Mouse (Mus musculus) C2C12 (cell line): ENCODE data around the gene Smc2. TPM values are rescaled to one million over a fixed set of nuclear protein-coding genes. Genes with fewer than 3 reads are reported as not detected.
"Not testable (repeated sequence)": the region's sequence is repeated elsewhere in the genome, so short reads cannot be mapped to it uniquely, and the experiment has no call there.

ENCODE experiments used
- H3K27me3 ChIP-seq: one replicate; pipeline ENCODE4 v1.6.1; 2011; ENCODE audit not compliant: control insufficient read depth, insufficient read depth, insufficient read length
- H3K36me3 ChIP-seq: one replicate; pipeline ENCODE4 v1.6.1; 2011; ENCODE audit not compliant: control insufficient read depth, insufficient read depth
- H3K4me3 ChIP-seq: one replicate; pipeline ENCODE4 v1.5.1; 2011; ENCODE audit warnings: mild to moderate bottlenecking, control low read depth; ENCODE audit not compliant: poor library complexity, insufficient read depth, severe bottlenecking
- H3K79me2 ChIP-seq: one replicate; pipeline ENCODE4 v1.6.1; 2011; ENCODE audit not compliant: control insufficient read depth, insufficient read depth
- H3K79me3 ChIP-seq: one replicate; pipeline ENCODE4 v1.6.1; 2011; ENCODE audit warnings: low read depth, control low read depth
- H3ac ChIP-seq: one replicate; pipeline ENCODE3; 2011; ENCODE audit warnings: low read depth; ENCODE audit not compliant: control insufficient read depth, insufficient read length
- CEBPB ChIP-seq: IDR thresholded peaks from one replicate; pipeline ENCODE4 v1.6.1; 2011; ENCODE audit warnings: low read depth, mild to moderate bottlenecking, control low read depth, moderate library complexity
- CTCF ChIP-seq: IDR thresholded peaks from one replicate; pipeline ENCODE4 v1.5.1; 2011; ENCODE audit not compliant: control insufficient read depth, insufficient read depth, insufficient read length
- FOSL1 ChIP-seq: IDR thresholded peaks from one replicate; pipeline ENCODE4 v1.8.0; 2011; ENCODE audit warnings: mild to moderate bottlenecking, low read length; ENCODE audit not compliant: poor library complexity, insufficient read depth, severe bottlenecking
- MAX ChIP-seq: IDR thresholded peaks from one replicate; pipeline ENCODE4 v1.6.1; 2011; ENCODE audit warnings: mild to moderate bottlenecking, control low read depth
- MYOD1 ChIP-seq: IDR thresholded peaks from one replicate; pipeline ENCODE4 v1.6.1; 2011; ENCODE audit warnings: low read depth; ENCODE audit not compliant: control insufficient read depth, insufficient read length
- MYOG ChIP-seq: IDR thresholded peaks from one replicate; pipeline ENCODE4 v1.6.1; 2011; ENCODE audit not compliant: control insufficient read depth, insufficient read length; ENCODE audit errors: extremely low read depth
- USF1 ChIP-seq: IDR thresholded peaks from one replicate; pipeline ENCODE4 v1.6.1; 2011; ENCODE audit warnings: low read depth, mild to moderate bottlenecking, control low read depth, moderate library complexity
- polyA plus RNA-seq: library from polyadenylated mRNA; unstranded; fragments of >200 nt; fragmentation: generic; extraction: Trizol; gene quantifications from one replicate; pipeline ENCODE4 v1.2.1, GENCODE M21; 2012; ENCODE audit warnings: missing spikeins

Smc2 gene
- polyA plus RNA-seq, 1 experiment: 11.8 TPM

DNA sequence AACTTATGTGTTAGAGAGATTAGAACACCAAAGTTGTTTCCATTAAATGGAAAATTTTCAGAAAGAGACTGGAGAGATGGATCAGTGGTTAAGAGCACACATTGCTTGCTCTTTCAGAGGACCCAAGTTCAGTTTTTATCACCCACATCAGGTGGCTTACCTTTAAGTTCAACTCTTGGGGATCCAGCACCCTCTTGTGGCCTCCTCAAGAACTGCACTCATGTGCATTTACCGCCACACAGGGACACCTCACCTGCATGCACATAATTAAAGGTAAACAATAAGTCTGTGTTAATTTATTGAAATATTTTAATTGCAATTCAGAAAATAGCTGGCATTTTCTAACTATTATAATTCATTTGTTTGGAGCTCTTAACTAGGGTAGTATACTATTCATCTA lies 20.7 kb downstream of the Smc2 start:
- no peak overlapping the region for H3K4me3 ChIP-seq
- no peaks in the 10 kb centered on the region for H3K27me3 ChIP-seq
- TF ChIP-seq MYOD1: no peak
- no peak for TF ChIP-seq CTCF
- TF ChIP-seq USF1: no peak
- no peak for TF ChIP-seq FOSL1
- TF ChIP-seq CEBPB: no peak
- TF ChIP-seq MYOG: no peak
- TF ChIP-seq MAX: no peak

GRCm38 (mm10) chr4:52461321-52461720 lies 22.3 kb downstream of the Smc2 start:
- Histone ChIP-seq H3K4me3 (peak overlapping the region; percentile 14), H3K79me2 (no peaks in the 10 kb centered on the region), H3K36me3 (peaks cover 88% of the 10 kb centered on the region), H3K27me3 (no peaks in the 10 kb centered on the region), H3K79me3 (no peaks in the 10 kb centered on the region), H3ac (no peak overlapping the region)
- TF ChIP-seq MYOG (no peak), CEBPB (no peak), CTCF (no peak), MAX (no peak), MYOD1 (no peak), USF1 (no peak), FOSL1 (no peak)

More for the DNA sequence above, 20.7 kb downstream of the Smc2 start:
- Histone ChIP-seq H3ac (no peak overlapping the region), H3K79me3 (no peaks in the 10 kb centered on the region), H3K36me3 (peaks cover 92% of the 10 kb centered on the region), H3K79me2 (no peaks in the 10 kb centered on the region)

GRCm38 (mm10) chr4:52473431-52473830 lies 34.4 kb downstream of the Smc2 start:
- H3K79me3 ChIP-seq: peaks cover 1% of the 10 kb centered on the region
- no peaks in the 10 kb centered on the region for H3K27me3 ChIP-seq
- H3ac ChIP-seq: no peak overlapping the region
- no peaks in the 10 kb centered on the region for H3K79me2 ChIP-seq
- TF ChIP-seq CEBPB (no peak), MYOD1 (no peak), MAX (no peak), CTCF (no peak), FOSL1 (no peak), USF1 (no peak), MYOG (no peak)
- H3K36me3 ChIP-seq: peaks cover 96% of the 10 kb centered on the region
- no peak overlapping the region for H3K4me3 ChIP-seq

GRCm38 (mm10) chr4:52487486-52487885 lies 48.4 kb downstream of the Smc2 start:
- H3K4me3 ChIP-seq: no peak overlapping the region
- TF ChIP-seq CTCF (no peak), MYOD1 (no peak), USF1 (no peak), MYOG (no peak), CEBPB (no peak), FOSL1 (no peak), MAX (no peak)

GRCm38 (mm10) chr4:52497144-52497543 lies 58.1 kb downstream of the Smc2 start, which contains the start of gene Vma21-ps:
Gene Vma21-ps (minus strand): TSS chr4:52497244.
- H3K27me3 ChIP-seq, H3K4me3 ChIP-seq, H3ac ChIP-seq, H3K36me3 ChIP-seq, H3K79me2 ChIP-seq, H3K79me3 ChIP-seq: not testable (repeated sequence)

More at GRCm38 (mm10) chr4:52487486-52487885, 48.4 kb downstream of the Smc2 start:
- Histone ChIP-seq H3K36me3 (peaks cover 55% of the 10 kb centered on the region), H3ac (no peak overlapping the region), H3K79me3 (no peaks in the 10 kb centered on the region), H3K79me2 (no peaks in the 10 kb centered on the region), H3K27me3 (no peaks in the 10 kb centered on the region)

DNA sequence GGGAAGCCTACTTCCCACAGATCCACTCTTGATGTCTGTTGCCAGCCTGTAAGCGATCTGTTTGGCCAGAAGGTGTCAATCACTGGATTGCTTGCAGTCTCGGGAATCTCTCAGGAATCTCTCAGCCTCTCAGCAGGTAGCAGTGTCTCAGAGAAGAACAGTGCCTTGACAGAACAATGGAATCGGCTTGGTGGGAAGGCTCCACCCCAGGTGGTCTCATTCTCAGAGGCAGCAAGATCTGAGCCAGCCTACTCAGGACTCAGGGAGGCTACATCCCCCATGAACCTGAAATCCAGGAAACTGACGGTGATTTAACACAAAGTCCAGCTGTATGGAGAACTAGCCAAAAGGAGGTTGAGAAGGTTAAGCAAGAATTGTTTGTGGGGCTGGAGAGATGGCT lies 78.5 kb downstream of the Smc2 start:
- TF ChIP-seq CTCF: no peak
- no peak for TF ChIP-seq MYOD1
- TF ChIP-seq MYOG: no peak
- TF ChIP-seq MAX: no peak
- no peaks in the 10 kb centered on the region for H3K79me3 ChIP-seq
- no peaks in the 10 kb centered on the region for H3K27me3 ChIP-seq
- H3K36me3 ChIP-seq: no peaks in the 10 kb centered on the region
- no peak overlapping the region for H3ac ChIP-seq
- no peaks in the 10 kb centered on the region for H3K79me2 ChIP-seq
- no peak overlapping the region for H3K4me3 ChIP-seq
